Mouse (Mus musculus) monocyte, adult 2 months (primary cell): Measurements from ENCODE around the gene Scaf11.
"Not testable (repeated sequence)": the region's sequence is repeated elsewhere in the genome, so short reads cannot be mapped to it uniquely, and the experiment has no call there.

Experiments used
- DNase-seq, 2 experiments: peaks; one replicate each; pipeline ENCODE4 v3.0.0; 2022; ENCODE audit warnings: low spot score in 2 of 2, low read depth in 1 of 2

Scaf11 gene

DNA sequence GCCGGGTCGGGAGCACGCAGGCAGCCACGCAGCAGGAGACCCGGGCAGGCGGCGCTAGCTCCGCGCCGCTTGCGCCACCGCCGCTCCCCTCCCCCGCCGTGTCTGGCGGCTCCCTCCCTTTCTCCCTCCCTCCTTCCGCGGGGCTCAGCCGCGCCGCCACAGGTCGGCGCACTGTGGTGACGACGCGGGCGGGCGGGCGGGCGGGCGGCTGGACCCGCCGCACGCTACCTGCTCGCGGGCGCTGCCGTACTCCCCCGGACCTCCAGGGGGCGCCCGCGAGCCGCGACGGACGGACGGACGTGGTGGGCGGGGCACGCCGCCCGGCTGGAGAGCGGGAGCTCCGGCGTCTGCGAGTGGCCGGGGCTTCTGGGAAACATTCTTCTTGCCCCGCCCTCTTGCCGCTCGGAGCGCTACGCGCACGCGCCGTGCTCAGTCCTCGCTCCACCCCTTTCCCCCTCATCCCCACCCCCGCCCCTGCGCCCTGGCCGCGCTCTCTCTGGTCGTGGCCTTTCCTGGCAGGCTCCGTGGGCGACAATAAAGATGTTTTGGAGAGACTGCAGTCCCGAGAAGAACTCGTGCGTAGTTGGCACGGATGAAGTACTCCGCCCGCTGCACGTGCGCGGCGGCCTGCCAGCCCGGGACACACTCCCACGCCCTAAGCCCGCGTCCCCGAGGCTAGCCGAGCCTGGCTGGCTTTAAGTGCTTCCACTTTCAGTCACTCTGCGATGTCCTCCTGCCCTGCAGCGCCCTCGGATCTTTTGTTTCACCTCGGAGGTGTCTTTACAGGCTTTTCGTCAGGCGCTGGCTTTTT, at the start of gene Scaf11:
Gene Scaf11 (minus strand): TSS at position 114 of the 811 bp plus-strand sequence.
- peak; percentile 82 to 90 for DNase-seq

DNA sequence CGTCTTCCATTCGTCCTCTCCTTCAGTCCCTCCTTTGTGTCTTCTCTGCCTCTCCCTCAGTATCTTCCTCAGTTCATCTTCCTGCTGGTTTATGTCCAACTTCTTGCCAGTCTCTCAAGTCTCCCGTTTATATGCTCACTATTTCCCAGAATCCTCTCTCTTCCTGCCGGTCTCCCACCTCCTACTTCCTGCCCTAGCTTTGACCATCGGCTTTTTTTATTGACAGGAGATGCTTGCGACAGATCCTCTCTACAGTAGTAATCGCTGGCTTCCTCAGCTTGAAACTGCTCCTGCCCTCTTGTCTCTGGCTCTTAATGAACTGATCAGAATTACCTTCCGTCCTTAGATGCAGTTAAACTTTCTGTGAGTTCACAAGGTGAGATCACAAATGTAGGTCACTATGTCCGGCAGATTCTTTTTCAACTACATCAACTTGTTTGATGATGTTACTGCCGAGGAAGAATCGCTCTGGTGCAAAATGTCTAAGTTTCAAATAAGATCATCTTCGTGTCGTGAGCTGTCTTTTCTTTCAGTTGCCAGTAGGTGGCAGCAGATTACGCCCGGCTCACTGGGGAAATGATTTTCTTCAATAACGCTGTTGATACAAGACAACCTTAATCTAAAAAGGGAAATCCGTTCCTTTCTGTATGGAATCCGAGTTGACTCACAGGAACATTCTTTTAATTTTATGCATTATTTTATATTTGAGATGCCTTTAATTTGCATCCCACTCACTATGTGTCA, 46.6 kb upstream of the Scaf11 start:
- peak; percentile 14 to 21 for DNase-seq

DNA sequence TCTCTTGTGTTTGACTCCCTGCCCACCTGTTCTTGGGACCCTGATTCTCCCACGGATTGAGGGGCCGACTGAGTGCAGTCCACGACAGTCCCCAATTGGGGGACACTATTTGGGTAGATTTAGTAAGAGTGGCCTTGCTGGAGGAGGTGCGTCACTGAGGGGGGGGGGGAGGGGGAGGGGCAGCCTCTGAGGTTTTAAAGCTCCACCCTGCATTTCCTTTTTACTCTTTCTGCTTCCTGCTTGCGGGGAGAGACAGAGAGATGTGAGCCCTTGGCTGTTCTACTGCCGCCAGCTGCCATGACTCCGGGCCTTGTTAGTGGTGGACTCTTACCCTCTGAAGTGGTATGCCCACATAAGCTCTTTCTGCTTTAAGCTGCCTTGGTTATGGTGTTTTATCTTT, 37.0 kb upstream of the Scaf11 start:
- no peak for DNase-seq

DNA sequence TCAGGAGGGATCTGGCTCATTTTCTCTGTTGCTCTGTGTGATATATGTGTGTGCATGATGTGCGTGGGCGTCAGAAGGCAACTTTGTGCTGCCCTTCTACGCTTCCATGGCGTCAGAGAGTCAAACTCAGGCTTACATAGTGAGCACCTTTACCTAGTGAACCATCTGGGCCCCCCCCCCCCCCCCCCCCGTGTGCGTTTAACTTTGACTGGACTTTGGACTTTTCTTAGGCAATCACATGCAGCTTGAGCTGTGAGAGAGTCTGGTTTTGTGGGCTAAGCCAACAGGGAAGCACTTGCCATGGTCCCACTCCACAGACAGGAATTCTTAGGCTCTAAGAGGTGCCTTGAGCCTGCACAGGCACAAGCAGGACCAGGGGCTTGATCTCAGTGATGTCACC, 33.6 kb upstream of the Scaf11 start:
- no peak for DNase-seq

DNA sequence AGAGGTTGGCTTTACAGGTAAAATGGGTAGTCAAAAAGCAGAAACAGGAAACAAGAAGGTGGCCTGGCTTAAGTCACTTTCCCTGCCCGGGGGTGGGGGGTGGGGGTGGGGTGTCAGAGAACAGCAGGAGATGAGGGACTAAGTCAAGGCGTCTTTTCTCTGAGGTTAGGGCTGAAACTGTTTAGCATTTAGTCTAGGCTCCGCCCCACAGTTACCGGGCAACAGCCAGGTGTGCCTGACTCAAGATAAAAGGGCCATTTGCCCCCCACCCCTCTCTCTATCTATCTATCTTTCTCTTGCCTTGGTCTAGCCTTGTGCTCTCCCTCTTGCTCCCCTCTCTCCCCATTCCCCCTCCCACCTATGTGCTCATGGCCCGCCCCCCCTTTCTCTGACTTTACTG, 32.9 kb upstream of the Scaf11 start:
- DNase-seq: no peak

DNA sequence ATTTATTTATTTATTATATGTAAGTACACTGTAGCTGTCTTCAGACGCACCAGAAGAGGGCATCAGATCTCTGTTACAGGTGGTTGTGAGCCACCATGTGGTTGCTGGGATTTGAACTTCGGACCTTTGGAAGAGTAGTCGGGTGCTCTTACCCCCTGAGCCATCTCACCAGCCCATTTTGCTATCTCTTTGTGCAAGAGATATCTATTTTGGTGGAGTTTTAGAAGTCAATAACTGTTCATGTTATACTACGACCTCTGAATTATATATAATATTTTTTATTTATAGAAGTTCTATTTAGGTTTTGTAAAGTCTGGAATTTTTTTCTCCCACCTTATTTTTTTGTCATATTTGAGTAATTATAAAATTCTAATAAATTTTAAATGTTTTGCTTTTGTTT, 32.3 kb upstream of the Scaf11 start:
- not testable (repeated sequence) for DNase-seq

DNA sequence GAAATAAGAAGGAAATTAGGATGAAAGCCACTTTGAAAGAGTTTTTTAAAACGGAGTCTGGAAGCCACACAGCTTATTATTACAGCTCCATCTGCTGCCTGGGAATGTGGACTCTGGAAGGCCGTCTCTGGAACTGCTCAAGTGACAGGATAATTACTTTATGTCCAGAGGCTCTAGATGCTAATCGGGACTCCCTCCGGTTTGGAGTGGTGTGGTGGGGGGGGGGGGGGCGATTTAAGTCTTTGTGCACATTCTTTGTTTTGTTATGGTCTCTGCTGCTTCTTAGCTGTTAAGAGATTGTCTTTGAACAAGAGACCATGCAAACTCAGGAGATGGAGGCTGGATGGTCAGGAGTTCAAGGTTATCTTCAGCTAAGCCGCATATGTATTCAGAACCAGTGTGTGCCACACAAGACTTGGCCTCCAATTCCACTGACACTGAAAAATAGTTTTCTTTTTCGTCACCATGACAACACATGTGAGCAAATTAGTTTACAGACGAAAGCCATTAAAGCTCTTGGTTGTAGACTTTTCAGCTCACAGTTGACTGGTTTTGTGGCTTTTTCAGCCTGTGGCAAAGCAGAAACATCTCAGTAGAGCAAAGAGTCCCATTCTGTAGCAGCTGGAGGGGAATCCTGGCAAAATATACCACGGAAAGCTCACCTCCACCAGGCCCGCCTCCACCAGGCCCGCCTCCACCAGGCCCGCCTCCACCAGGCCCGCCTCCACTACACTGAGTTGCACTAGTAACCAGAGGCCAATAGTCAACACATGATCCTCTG, 31.4 kb upstream of the Scaf11 start:
- no peak for DNase-seq

DNA sequence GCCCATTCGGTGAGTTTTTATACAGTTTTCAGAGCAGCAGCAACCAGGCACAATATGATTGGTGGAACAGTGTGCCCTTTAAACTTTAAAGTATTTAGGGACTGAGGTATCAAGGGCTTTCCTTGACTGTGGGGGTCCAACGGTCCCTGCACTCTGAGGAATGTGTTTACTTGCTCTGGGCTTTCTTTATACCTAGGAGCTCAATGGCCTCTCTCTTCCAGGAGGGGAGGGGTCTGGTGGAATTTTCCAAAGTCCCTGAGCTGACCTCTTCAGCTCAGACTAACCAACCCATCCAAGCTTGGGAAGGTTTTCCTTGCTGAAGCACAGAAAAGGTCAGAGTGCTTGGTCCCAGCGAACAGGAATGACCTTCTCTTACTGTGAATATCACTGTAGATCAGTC, 30.8 kb upstream of the Scaf11 start:
- no peak for DNase-seq

DNA sequence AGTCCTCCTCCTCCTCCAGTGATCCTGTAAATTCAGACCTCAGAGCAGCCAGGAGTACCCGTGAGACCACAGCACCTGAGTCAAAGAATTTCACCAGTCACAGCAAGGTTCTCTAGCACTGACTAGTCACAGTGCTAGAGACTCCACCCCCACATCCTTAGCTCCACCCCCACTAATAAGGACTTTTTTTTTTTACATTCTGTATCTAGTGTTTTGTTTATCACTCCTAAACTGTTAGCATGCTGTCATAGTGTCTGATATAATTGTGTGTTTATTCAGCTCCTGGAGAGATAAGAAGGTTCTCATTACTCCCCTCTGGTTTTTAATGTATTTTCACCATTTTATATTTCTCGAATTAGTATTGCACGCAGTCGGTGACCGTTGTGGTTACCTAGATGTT, 29.5 kb upstream of the Scaf11 start:
- DNase-seq: no peak

DNA sequence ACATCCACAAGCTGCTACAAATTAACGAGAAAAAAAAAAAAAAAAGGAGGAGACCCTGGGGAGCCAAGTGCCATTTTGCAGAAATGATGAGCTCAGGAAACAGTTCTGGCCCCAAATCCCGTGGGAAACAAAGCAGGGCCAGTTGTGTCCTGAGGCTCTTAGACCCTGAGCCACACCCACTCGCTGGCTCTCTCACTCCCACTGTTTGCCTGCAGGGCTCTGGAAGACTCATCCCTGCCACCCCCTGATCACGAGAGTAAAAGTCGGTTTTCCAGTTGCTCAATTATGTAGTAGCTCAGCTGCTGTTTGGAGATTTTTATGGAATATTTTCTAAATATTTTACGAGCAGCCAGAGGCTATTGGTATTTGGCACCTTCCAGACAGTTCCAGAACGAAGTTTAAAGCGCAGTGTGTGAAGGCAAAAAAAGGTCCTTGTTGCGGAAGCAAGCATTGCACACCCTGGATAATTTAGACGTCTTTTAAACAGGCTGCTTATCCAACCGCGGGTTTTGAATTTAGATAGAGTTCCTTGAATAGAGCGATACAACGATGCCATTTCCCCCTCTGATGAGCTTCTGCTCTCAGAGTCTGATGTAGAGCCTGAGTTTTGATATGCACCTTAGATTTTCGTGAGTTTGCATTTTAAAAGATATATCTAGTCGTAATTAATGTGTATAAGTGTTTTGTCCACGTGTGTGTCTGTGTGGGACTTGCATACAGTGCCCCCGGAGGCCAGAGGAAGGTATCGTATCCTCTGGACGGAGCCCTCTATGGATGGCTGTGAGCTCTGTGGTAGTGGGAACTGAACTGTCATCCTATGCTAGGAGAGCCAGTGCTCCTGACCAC, 28.5 kb upstream of the Scaf11 start:
- DNase-seq: no peak

DNA sequence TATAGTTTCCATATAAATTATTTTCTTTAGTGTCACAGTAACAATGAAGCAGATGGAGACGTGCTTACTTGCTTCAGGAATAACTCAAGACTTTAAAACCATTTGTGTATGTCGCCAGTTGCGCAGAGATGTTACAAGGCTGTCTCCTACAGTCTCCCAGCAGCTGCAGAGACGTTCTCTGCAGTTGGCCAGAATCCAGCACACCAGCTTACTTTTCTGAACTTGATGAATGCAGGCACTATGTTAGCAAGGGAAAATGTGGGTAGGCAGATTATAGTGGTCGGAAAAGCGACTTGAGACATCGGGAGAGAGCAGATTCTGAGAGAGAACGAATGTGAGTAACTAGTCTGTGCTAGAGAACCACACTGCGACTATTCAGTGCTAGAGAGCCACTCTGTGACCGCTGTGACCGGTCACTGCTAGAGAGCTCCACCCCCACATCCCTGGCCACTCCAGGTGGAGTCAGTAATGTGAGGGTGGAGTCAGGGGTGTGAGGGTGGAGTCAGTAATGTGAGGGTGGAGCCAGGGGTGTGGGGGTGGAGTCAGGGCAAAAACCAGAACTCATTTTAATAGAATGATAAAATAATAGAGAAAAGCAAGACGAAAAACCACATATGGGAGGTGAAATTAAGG, 26.5 kb upstream of the Scaf11 start:
- DNase-seq: no peak

DNA sequence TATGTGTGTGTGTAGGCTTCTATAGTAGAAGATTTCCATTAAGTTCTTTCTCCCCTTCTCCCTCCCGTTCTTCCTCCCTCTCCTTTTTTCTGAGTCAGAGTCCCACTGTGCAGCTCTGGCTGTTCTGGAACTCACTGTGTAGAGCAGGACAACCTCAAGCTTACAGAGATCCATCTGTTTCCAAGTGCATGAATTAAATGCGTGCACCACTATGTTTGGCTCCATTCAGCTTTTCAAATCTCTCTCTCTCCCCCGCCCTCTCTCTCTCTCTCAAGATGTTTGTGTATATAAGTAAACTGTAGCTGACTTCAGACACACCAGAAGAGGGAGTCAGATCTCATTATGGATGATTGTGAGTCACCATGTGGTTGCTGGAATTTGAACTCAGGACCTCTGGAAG, 20.2 kb upstream of the Scaf11 start:
- no peak for DNase-seq

DNA sequence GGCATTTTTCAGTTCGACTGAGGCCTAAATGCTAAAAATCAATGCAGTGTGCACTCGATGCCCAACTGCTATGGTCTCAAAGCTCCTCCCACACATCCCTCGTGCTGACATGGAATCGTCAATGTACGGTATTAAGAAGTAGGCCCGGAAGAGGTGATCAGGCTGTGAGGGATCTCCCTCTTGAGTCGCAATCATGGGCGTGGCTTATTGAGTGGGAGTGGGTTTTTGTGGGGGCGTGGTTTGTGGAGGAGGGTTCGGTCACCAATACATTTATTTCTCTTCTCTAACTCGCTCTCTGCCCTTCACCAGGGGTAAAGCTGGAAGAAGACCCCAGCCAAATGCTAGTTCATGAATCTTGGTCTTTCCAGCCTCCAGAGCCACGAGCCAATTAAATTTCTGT, 17.4 kb upstream of the Scaf11 start:
- DNase-seq: no peak

DNA sequence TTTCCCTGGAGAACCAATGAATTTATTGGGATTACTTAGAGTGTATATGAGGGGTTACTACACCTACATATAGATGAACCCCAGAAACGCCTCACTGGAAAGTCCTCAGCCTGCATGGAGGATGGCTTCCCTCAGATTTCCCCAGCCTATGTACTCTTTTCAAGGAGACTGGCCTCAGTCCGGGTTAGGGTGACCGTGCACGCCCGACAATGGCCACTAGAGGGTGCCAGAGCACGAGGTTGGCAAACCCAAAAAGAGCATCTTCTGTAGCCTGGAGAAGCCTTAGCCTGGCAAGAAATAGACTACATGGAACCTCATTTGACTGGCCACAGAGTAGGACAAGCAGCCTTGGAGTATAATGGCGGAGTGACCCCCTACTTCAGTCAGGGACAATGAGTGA, 15.7 kb upstream of the Scaf11 start:
- DNase-seq: peak in 1 of 2 experiments; percentile 77

DNA sequence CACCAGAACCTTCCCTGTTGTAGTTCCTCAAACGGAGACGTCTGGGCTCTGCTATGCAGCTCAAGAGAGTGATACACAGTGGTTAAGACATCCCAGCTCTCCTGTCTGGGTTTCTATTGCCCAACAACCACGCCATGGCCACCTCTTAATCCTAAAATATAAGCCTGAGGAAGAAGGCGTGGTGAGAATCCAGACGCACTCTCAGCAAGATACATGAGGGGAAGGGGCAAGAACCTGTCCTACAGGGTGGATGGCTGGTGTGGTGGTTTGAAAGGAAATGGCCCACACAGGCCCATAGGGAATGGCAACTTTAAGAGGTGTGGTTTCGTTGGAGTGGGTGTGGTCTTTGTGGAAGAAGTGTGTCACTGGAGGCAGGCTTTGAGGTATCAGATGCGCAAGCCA, 14.9 kb upstream of the Scaf11 start:
- peak in 1 of 2 experiments; percentile 19 for DNase-seq

DNA sequence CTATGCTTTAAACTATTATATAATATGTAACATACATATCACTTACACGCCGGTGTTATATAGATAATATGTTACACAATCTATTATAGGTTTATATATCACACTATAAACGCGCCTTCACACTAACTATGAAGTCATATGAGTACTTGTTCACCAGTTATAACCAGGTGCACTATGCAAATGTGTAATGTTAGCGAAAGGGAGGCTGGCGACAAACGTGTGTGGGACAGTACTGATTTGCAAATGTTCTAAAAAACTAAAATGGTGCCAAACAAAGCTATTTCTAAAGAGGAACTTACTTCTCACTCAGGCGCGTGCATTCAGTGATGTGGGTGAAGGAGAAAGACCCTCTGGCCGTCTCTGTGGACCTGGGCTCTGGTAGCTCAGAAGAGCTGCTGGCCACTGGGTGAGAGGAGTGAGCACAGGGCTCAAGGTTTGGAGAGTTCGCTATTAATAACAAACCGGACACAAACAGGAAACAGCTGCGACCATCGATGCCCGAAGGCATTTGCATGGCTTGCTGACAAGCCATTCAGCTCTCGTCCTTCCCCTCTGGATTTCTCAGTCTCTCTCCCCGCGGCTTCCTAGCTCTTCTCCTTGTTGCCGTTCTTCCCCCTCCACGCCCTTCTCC, 13.8 kb upstream of the Scaf11 start:
- DNase-seq: no peak

DNA sequence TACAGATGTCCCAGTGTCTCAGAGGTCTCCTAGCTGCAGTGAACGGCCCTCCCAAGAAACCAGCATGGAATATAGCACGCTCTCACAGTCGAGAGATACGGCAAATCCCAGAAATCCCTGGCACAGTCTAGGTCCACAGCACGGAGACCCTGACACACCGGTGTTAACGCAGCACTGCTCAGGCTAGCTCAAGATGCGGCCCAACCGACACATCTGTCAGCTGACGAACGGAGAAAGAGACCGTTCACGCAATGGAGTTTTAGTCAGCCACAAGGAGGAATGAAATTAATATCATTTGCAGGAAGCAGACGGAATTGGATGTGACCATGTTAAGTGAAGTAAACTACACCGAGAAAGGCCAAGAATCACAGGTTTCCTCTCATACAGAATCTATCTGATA, 13.3 kb upstream of the Scaf11 start:
- DNase-seq: no peak

DNA sequence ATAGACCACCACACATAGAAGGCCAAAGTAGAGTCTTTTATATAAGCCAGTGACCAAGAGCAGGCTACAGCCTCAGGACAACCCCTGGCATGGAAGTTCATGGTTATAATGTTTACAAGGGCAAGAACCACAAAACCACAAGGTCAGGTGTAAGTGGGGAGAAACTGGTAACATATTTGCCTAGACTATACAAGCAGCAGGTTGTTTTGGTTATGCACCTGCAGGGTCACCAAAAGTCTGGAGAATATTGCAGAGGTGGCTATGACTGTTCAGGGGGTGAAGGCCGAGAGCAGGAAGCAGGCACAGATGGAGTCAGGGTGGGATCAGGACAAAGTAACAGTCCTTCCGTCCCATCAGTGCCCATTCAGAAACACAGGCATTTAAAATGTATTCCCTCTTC, 7.7 kb upstream of the Scaf11 start:
- DNase-seq: no peak

DNA sequence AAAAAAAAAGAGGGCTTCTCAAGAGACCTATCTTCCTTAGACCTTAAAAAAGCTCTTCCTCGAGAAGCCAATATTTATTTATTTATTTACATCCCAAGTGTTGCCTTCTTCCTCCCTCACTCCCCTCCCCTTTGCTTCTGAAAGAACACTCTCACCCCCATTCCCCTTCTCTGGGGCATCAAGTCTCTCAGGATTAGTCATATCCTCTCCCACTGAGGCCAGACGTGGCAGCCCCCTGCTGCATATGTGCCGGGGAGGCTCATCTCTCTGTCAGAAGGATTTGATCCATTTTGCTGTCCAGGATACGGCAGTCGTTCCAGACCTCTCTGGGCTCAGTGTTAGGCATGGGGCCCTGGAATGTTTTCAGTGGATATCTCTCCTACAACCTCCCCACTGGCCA, 7.2 kb upstream of the Scaf11 start:
- DNase-seq: no peak

DNA sequence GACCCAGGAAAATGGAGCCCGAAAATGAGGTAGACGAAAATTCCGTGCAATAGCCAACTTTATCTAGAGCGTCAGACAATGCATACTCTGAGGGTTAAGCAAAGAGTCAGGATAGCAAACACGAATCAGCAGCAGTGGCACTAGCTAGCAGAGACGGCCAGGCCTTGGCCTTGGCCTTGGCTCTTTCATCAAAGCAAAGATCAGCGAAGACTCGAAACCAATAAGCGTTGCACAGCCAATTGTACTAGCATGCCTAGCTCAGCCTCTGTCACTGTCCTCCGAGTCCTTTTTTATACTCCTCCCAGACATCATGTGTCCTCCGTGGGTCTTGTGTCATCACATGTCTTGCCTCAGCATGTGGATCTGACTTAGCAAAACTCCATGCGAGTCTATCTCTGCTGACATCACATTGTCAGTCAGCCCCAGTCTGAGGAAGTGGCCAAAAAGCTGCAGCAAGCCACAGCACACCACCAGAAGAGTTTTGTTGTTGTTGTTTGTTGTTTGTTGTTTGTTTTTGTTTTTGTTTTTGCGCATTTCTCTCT, 5.8 kb upstream of the Scaf11 start:
- no peak for DNase-seq
